Mouse (Mus musculus) yolk sac, embryonic 10.5 days (tissue): ENCODE data around the gene Fam199x.
A peak's percentile ranks its signal among the peaks of the same experiment; 100 is the strongest.

ENCODE experiments used
- DNase-seq: peaks from one replicate; pipeline ENCODE4 v3.0.0-alpha.2; 2017; ENCODE audit warnings: low spot score

The Fam199x gene

GRCm38 (mm10) chrX:137049425-137050225 is at the start of gene Fam199x:
Gene Fam199x, plus strand, starts transcription at chrX:137049594.
- DNase-seq, result peak; percentile 63

- peak; percentile 17 for DNase-seq
Observed at GRCm38 (mm10) chrX:137015099-137015709, 34.2 kb upstream of the Fam199x start.

- DNase-seq, result no peak
Observed at GRCm38 (mm10) chrX:137017668-137018067, 31.7 kb upstream of the Fam199x start.

- DNase-seq, result peak; percentile 9
Observed at GRCm38 (mm10) chrX:137019310-137019709, 30.1 kb upstream of the Fam199x start.

- peak; percentile 29 for DNase-seq
Observed at GRCm38 (mm10) chrX:137030916-137031315, 18.5 kb upstream of the Fam199x start.

- no peak for DNase-seq
Observed at GRCm38 (mm10) chrX:137031726-137032125, 17.7 kb upstream of the Fam199x start.

GRCm38 (mm10) chrX:137034322-137034721 is 15.1 kb upstream of the Fam199x start:
- DNase-seq, result peak; percentile 7

GRCm38 (mm10) chrX:137037470-137037999 is 11.9 kb upstream of the Fam199x start:
- no peak for DNase-seq

GRCm38 (mm10) chrX:137038000-137038483 is 11.4 kb upstream of the Fam199x start, which contains the start of gene Slc25a53:
Gene Slc25a53, minus strand, starts transcription at chrX:137038302.
- peak; percentile 87 for DNase-seq

GRCm38 (mm10) chrX:137038502-137038901 is 10.9 kb upstream of the Fam199x start:
- no peak for DNase-seq

GRCm38 (mm10) chrX:137049060-137049424 is 352 bp upstream of the Fam199x start:
- no peak for DNase-seq

GRCm38 (mm10) chrX:137063202-137063601 is 13.8 kb downstream of the Fam199x start:
- DNase-seq, result no peak

GRCm38 (mm10) chrX:137104531-137104930 is 55.1 kb downstream of the Fam199x start:
- no peak for DNase-seq

- no peak for DNase-seq
Observed at GRCm38 (mm10) chrX:137106498-137106897, 57.1 kb downstream of the Fam199x start.

- peak; percentile 75 for DNase-seq
Observed at GRCm38 (mm10) chrX:137118097-137118746, 68.8 kb downstream of the Fam199x start.

GRCm38 (mm10) chrX:137119675-137120423 is 70.5 kb downstream of the Fam199x start:
- peak; percentile 66 for DNase-seq

GRCm38 (mm10) chrX:137121718-137122117 is 72.3 kb downstream of the Fam199x start, which contains the start of gene Esx1:
Gene Esx1, minus strand, starts transcription at chrX:137122083.
- no peak for DNase-seq

GRCm38 (mm10) chrX:137127542-137127941 is 78.1 kb downstream of the Fam199x start:
- DNase-seq, result no peak
